Comparison of ENCODE assay signal across 31 mouse cellular contexts in genomic region chr15:78782348-78783103, GRCm38 (mm10). TPM values are rescaled to one million over a fixed set of nuclear protein-coding genes. Genes with fewer than 3 reads are reported as not detected.
DNase-seq lines count a peak whose midpoint lies in the region; ATAC-seq and TF ChIP-seq lines count a peak whose summit lies in the region.
"Had no signal": no experiment of that assay in that cellular context is flagged by ENCODE, and none has a peak within 500 bp of the region (broad histone marks: within the 10 kb centered on the region; RNA-seq: fewer than 3 reads in every experiment).

No protein-coding gene starts in this region.

- 0 out of 2 replicates have a peak, but pooled peaks have one; percentile 13 for TF ChIP-seq CTCF in lung, embryonic 14.5 days (IDR thresholded peaks at IDR 0.05; ENCODE audit: low read depth)

- H3K36me3 ChIP-seq in hindbrain, embryonic 10.5 days = no peaks in the 10 kb centered on the region
- no peaks in the 10 kb centered on the region for H3K36me3 ChIP-seq in hindbrain, embryonic 16.5 days (ENCODE audit: control insufficient read depth, insufficient read depth, low read length)
- 0 out of 2 replicates have a peak, but pooled peaks cover under 1% of the 10 kb centered on the region for H3K36me3 ChIP-seq in lung, embryonic 14.5 days (ENCODE audit: insufficient read depth)
- peaks cover 7% of the 10 kb centered on the region; the same call in 1 of the 2 replicates for H3K36me3 ChIP-seq in ES-E14 (ENCODE audit: control insufficient read depth, insufficient read depth, low read length, poor library complexity, severe bottlenecking)
- H3K36me3 ChIP-seq: embryonic facial prominence, embryonic 10.5 days; G1E; heart, embryonic 15.5 days; limb, embryonic 15.5 days; midbrain, embryonic 13.5 days had no signal

- H3K27ac ChIP-seq in hindbrain, embryonic 10.5 days = peak overlapping the region; percentile 64; the same call in 1 of the 2 replicates
- H3K27ac ChIP-seq in hindbrain, embryonic 16.5 days (ENCODE audit: low read depth, low read length) = no peak overlapping the region
- no peak overlapping the region for H3K27ac ChIP-seq in lung, embryonic 14.5 days (ENCODE audit: low read depth)
- H3K27ac ChIP-seq in ES-E14 (ENCODE audit: insufficient read depth, low read depth, low read length, poor library complexity, severe bottlenecking) = no peak overlapping the region
- H3K27ac ChIP-seq: heart, embryonic 15.5 days; hindbrain, postnatal 0 days; left cerebral cortex, adult 2 months; limb, embryonic 15.5 days; liver, embryonic 15.5 days; midbrain, embryonic 13.5 days had no signal

- peaks cover 61% of the 10 kb centered on the region for H3K4me1 ChIP-seq in hindbrain, embryonic 10.5 days (replicated peaks)
- peaks cover 7% of the 10 kb centered on the region for H3K4me1 ChIP-seq in hindbrain, embryonic 16.5 days (ENCODE audit: control insufficient read depth, insufficient read depth, low read depth, low read length)
- H3K4me1 ChIP-seq in lung, embryonic 14.5 days (ENCODE audit: insufficient read depth) = peaks cover 6% of the 10 kb centered on the region; the same call in 1 of the 2 replicates
- H3K4me1 ChIP-seq in ES-E14 (ENCODE audit: control insufficient read depth in 2 of 2, insufficient read depth in 2 of 2, low read length in 2 of 2, poor library complexity in 1 of 2) = peaks cover 5 to 26% of the 10 kb centered on the region in 2 experiments; a peak in 3 of 4 replicates

- no peak for ATAC-seq in hindbrain, embryonic 16.5 days
- no peak for ATAC-seq in lung, embryonic 14.5 days (ENCODE audit: insufficient read depth)
- ATAC-seq: forebrain, postnatal 0 days; hindbrain, postnatal 0 days; midbrain, embryonic 13.5 days; Patski had no signal

- DNase-seq in hindbrain, embryonic 10.5 days (ENCODE audit: low spot score) = no peak
- DNase-seq in lung, embryonic 14.5 days = no peak
- no peak for DNase-seq in lung, postnatal 36 days
- no peak for DNase-seq in ES-E14 (ENCODE audit: low read depth, low spot score)
- DNase-seq in induced T-regulatory cell, adult 2 months (ENCODE audit: low read depth) = peak; percentile 24
- DNase-seq in urinary bladder, postnatal 10 days (ENCODE audit: low spot score) = no peak
- DNase-seq: adrenal gland, postnatal 36 days; cerebellum, adult 11-12 months; cerebellum, postnatal 10 days; forebrain, postnatal 0 days; gastrocnemius, postnatal 36 days; kidney, adult 2 months; kidney, postnatal 36 days; layer of hippocampus, adult 9-11 months; left cerebral cortex, postnatal 4 days; lung, postnatal 10 days; retina, postnatal 1 day; right cerebral cortex, postnatal 25 days; spleen, adult 18-20 months had no signal

- no peak overlapping the region for H3K4me2 ChIP-seq in hindbrain, embryonic 16.5 days (ENCODE audit: low read length)
- no peak overlapping the region for H3K4me2 ChIP-seq in lung, embryonic 14.5 days
- H3K4me2 ChIP-seq: heart, embryonic 15.5 days; limb, embryonic 15.5 days; liver, embryonic 15.5 days; midbrain, embryonic 13.5 days had no signal

- peaks cover 21% of the 10 kb centered on the region for H3K27me3 ChIP-seq in hindbrain, embryonic 10.5 days (ENCODE audit: insufficient read depth, poor library complexity, severe bottlenecking)
- H3K27me3 ChIP-seq in hindbrain, embryonic 16.5 days (replicated peaks; ENCODE audit: control insufficient read depth, insufficient read depth, low read length) = no peaks in the 10 kb centered on the region
- no peaks in the 10 kb centered on the region for H3K27me3 ChIP-seq in lung, embryonic 14.5 days (ENCODE audit: insufficient read depth, low read length)
- H3K27me3 ChIP-seq: heart, embryonic 15.5 days; liver, embryonic 15.5 days; midbrain, embryonic 13.5 days; Patski had no signal

- in situ Hi-C loops in ES-E14 (cut with MboI; ENCODE audit: low sequenced_read_pairs in 2 of 2, unreplicated experiment in 2 of 2) = no loop called here

- 67% methylated on average over 14 of the region's 14 CpGs for WGBS in hindbrain, embryonic 10.5 days
- WGBS in hindbrain, embryonic 16.5 days = 67% methylated on average over 14 of the region's 14 CpGs
- 52% methylated on average over 14 of the region's 14 CpGs for WGBS in lung, embryonic 14.5 days

- no peaks in the 10 kb centered on the region for H3K9me3 ChIP-seq in hindbrain, embryonic 10.5 days
- no peaks in the 10 kb centered on the region for H3K9me3 ChIP-seq in hindbrain, embryonic 16.5 days (ENCODE audit: control insufficient read depth, low read length)
- no peaks in the 10 kb centered on the region for H3K9me3 ChIP-seq in lung, embryonic 14.5 days (ENCODE audit: low read depth, low read length)
- H3K9me3 ChIP-seq in ES-E14 (ENCODE audit: control insufficient read depth, insufficient read depth, low read depth, low read length) = no peaks in the 10 kb centered on the region
- H3K9me3 ChIP-seq: embryonic facial prominence, embryonic 10.5 days; G1E; heart, embryonic 15.5 days; limb, embryonic 15.5 days; liver, embryonic 15.5 days; midbrain, embryonic 13.5 days had no signal

- no peak overlapping the region for H3K4me3 ChIP-seq in hindbrain, embryonic 10.5 days
- no peak overlapping the region for H3K4me3 ChIP-seq in hindbrain, embryonic 16.5 days (ENCODE audit: low read length)
- no peak overlapping the region for H3K4me3 ChIP-seq in lung, embryonic 14.5 days (ENCODE audit: low read depth, low read length)
- H3K4me3 ChIP-seq in ES-E14 (ENCODE audit: insufficient read depth in 1 of 2, low read depth in 1 of 2, low read length in 2 of 2, poor library complexity in 1 of 2, severe bottlenecking in 1 of 2) = no peak overlapping the region
- H3K4me3 ChIP-seq: embryonic facial prominence, embryonic 10.5 days; heart, embryonic 15.5 days; left cerebral cortex, adult 2 months; limb, embryonic 15.5 days; liver, embryonic 15.5 days; midbrain, embryonic 13.5 days had no signal

- H3K9ac ChIP-seq in hindbrain, embryonic 16.5 days (ENCODE audit: low read depth, low read length) = no peak overlapping the region
- no peak overlapping the region for H3K9ac ChIP-seq in lung, embryonic 14.5 days
- no peak overlapping the region for H3K9ac ChIP-seq in ES-E14 (ENCODE audit: insufficient read depth, low read depth, low read length, poor library complexity, severe bottlenecking)
- H3K9ac ChIP-seq: forebrain, postnatal 0 days; heart, embryonic 15.5 days; limb, embryonic 15.5 days; liver, embryonic 15.5 days; midbrain, embryonic 13.5 days had no signal

TF ChIP-seq in ES-E14, 5 proteins besides CTCF, POLR2A, EP300 and RAD21:
- peak; percentile 90 for TF ChIP-seq MAFK (IDR thresholded peaks at IDR 0.05; ENCODE audit: insufficient read depth, low read depth, low read length)
- no peak for TF ChIP-seq ZNF384 (IDR thresholded peaks at IDR 0.05; ENCODE audit: low read depth, low read length)

RNA-seq across cellular contexts. Expression of gene Mfng, which starts 9.3 kb away (rescaled TPM):
- 71.6 and 79.0 TPM in 2 replicates for polyA plus RNA-seq in hindbrain, embryonic 10.5 days (2016; fragmentation: Nextera tagmentation; extraction: Ambion mirVana)
- 19.7 and 20.1 TPM in 2 replicates for polyA plus RNA-seq in hindbrain, embryonic 16.5 days (2015; fragmentation: Nextera tagmentation; extraction: Ambion mirVana)
- polyA plus RNA-seq in lung, embryonic 14.5 days (2014; fragmentation: Nextera tagmentation; extraction: Ambion mirVana) = 28.7 and 34.3 TPM in 2 replicates
- total RNA-seq in ES-E14 (2012; rRNA removed) = 7.3 and 11.7 TPM in 2 replicates
- total RNA-seq: G1E had no signal
- polyA plus RNA-seq: C2C12, G1E, Patski had no signal

RNA-seq across cellular contexts. Expression of gene Card10, which starts 20.3 kb away (rescaled TPM):
- polyA plus RNA-seq in hindbrain, embryonic 10.5 days (2016; fragmentation: Nextera tagmentation; extraction: Ambion mirVana) = 4.3 and 4.5 TPM in 2 replicates
- polyA plus RNA-seq in hindbrain, embryonic 16.5 days (2015; fragmentation: Nextera tagmentation; extraction: Ambion mirVana) = 2.5 and 2.8 TPM in 2 replicates
- 7.8 and 8.5 TPM in 2 replicates for polyA plus RNA-seq in lung, embryonic 14.5 days (2014; fragmentation: Nextera tagmentation; extraction: Ambion mirVana)
- 3.8 and 5.0 TPM in 2 replicates for total RNA-seq in ES-E14 (2012; rRNA removed)
- total RNA-seq: G1E; hematopoietic stem cell, adult 5-6 weeks had no signal
- polyA plus RNA-seq: G1E had no signal

RNA-seq across cellular contexts. Expression of gene Cdc42ep1, which starts 59.9 kb away (rescaled TPM):
- polyA plus RNA-seq in hindbrain, embryonic 10.5 days (2016; fragmentation: Nextera tagmentation; extraction: Ambion mirVana) = 19.2 and 19.4 TPM in 2 replicates
- polyA plus RNA-seq in hindbrain, embryonic 16.5 days (2015; fragmentation: Nextera tagmentation; extraction: Ambion mirVana) = 15.9 and 17.5 TPM in 2 replicates
- polyA plus RNA-seq in lung, embryonic 14.5 days (2014; fragmentation: Nextera tagmentation; extraction: Ambion mirVana) = 93.2 and 101 TPM in 2 replicates
- total RNA-seq in ES-E14 (2012; rRNA removed) = 4.7 and 8.3 TPM in 2 replicates
- total RNA-seq: hematopoietic stem cell, adult 5-6 weeks had no signal
- polyA plus RNA-seq: G1E had no signal
